Mouse (Mus musculus) midbrain, embryonic 12.5 days (tissue): ENCODE measurements around the gene 9330182O14Rik. TPM values are rescaled to one million over a fixed set of nuclear protein-coding genes. Genes with fewer than 3 reads are reported as not detected.

ENCODE experiments used
- ATAC-seq: fragments of 200-750 bp; cut with Nextera tagmentation; 2 replicates; pipeline ENCODE4 v1.8.0; 2017; ENCODE audit warnings: low read depth, moderate TSS enrichment, moderate library complexity; ENCODE audit not compliant: low FRiP score
- H3K27ac ChIP-seq: fragments of 300-500 bp; sonication (generic); replicated peaks from 2 replicates; pipeline ENCODE4 v1.5.1; 2016; ENCODE audit warnings: mild to moderate bottlenecking
- H3K27me3 ChIP-seq: fragments of 300-500 bp; sonication (generic); 2 replicates; pipeline ENCODE4 v1.6.1; 2016; ENCODE audit warnings: mild to moderate bottlenecking
- H3K36me3 ChIP-seq: fragments of 300-500 bp; sonication (generic); 2 replicates; pipeline ENCODE4 v1.6.1; 2016
- H3K4me1 ChIP-seq: fragments of 300-500 bp; sonication (generic); 2 replicates; pipeline ENCODE4 v1.6.1; 2016
- H3K4me2 ChIP-seq: fragments of 300-500 bp; sonication (generic); replicated peaks from 2 replicates; pipeline ENCODE4 v1.6.1; 2016; ENCODE audit warnings: mild to moderate bottlenecking, moderate library complexity
- H3K4me3 ChIP-seq: fragments of 300-500 bp; sonication (generic); 2 replicates; pipeline ENCODE4 v1.5.1; 2016; ENCODE audit warnings: mild to moderate bottlenecking
- H3K9ac ChIP-seq: fragments of 300-500 bp; sonication (generic); replicated peaks from 2 replicates; pipeline ENCODE4 v1.6.1; 2016; ENCODE audit warnings: mild to moderate bottlenecking, moderate library complexity
- H3K9me3 ChIP-seq: fragments of 300-500 bp; sonication (generic); 2 replicates; pipeline ENCODE4 v1.6.1; 2016; ENCODE audit warnings: mild to moderate bottlenecking
- WGBS: fragments of 180-500 bp; shearing (Covaris S2); methylation state at CpG from one replicate; pipeline ENCODE4 v1.1.7; 2016; 5-methylcytosine and 5-hydroxymethylcytosine counted together
- microRNA-seq: library from miRNA; unstranded; fragments of <30 nt; microRNA quantifications from one replicate; pipeline ENCODE4, GENCODE M21; 2017
- polyA plus RNA-seq: library from polyadenylated mRNA; unstranded; fragments of >200 nt; fragmentation: Nextera tagmentation; extraction: Ambion mirVana; gene quantifications from 2 replicates; pipeline ENCODE4 v1.2.1, GENCODE M21; 2016

9330182O14Rik gene
- polyA plus RNA-seq, 1 experiment from 2014 or later = not detected

GRCm38 (mm10) chr15:40157683-40158082, 23.5 kb downstream of the 9330182O14Rik start:
- 88% methylated on average over 6 of the region's 6 CpGs for WGBS
- Histone ChIP-seq H3K4me2 (no peak overlapping the region), H3K4me3 (no peak overlapping the region), H3K27me3 (no peaks in the 10 kb centered on the region), H3K36me3 (no peaks in the 10 kb centered on the region), H3K9me3 (no peaks in the 10 kb centered on the region), H3K27ac (no peak overlapping the region), H3K4me1 (no peaks in the 10 kb centered on the region), H3K9ac (no peak overlapping the region)
- no peak for ATAC-seq

DNA sequence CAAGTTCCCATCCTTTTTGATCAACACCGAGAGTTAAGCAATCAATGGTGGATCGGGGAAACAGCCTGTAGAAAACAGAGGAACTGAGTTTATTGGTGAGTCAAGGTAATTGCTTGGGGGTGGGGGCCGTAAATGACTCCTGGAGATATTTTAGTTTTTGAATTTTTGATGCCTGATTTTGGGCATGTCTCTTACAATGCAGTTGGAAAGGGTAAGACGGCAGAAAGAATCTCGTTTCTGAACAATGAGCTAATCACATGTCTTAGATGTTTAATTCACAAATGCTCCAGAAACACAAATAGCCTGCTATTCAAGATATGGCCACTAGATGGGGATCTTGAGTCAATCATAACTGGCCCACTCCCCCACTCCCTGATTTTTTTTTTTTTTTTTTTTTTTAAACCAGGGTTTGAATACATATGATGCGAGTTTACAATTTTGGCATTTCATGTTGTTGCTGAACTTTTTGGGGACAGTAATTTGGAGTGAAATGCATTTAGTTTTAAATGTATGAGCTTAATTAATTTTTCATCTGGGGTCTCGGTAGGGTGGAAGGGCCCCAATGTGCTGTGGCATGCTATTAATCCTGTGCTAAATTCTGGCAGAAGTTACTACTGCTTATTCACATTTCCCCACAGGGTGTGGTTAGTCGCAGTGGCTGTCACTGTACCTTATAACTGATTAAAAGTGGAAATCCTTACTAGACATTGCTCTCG, 32.6 kb downstream of the 9330182O14Rik start:
- H3K27ac ChIP-seq = no peak overlapping the region
- H3K9me3 ChIP-seq = no peaks in the 10 kb centered on the region
- H3K4me1 ChIP-seq = peaks cover 11% of the 10 kb centered on the region
- WGBS = 43% methylated on average over 9 of the region's 9 CpGs
- no peaks in the 10 kb centered on the region for H3K36me3 ChIP-seq
- 0 out of 2 replicates have a peak, but pooled peaks cover 3% of the 10 kb centered on the region for H3K27me3 ChIP-seq
- peak; percentile 38; the same call in 1 of the 2 replicates for ATAC-seq
- H3K4me2 ChIP-seq = no peak overlapping the region
- no peak overlapping the region for H3K4me3 ChIP-seq
- H3K9ac ChIP-seq = no peak overlapping the region

- H3K4me2 ChIP-seq = no peak overlapping the region
- peaks cover 11% of the 10 kb centered on the region for H3K4me1 ChIP-seq
- no peak for ATAC-seq
- H3K9ac ChIP-seq = no peak overlapping the region
- peak overlapping the region; percentile 30 for H3K27ac ChIP-seq
- H3K36me3 ChIP-seq = no peaks in the 10 kb centered on the region
- H3K9me3 ChIP-seq = no peaks in the 10 kb centered on the region
- no peak overlapping the region for H3K4me3 ChIP-seq
- WGBS = 65% methylated on average over 26 of the region's 26 CpGs
- 0 out of 2 replicates have a peak, but pooled peaks cover 3% of the 10 kb centered on the region for H3K27me3 ChIP-seq
Observed at GRCm38 (mm10) chr15:40167276-40168139, 33.3 kb downstream of the 9330182O14Rik start.

GRCm38 (mm10) chr15:40168140-40168688, 34.0 kb downstream of the 9330182O14Rik start:
- no peaks in the 10 kb centered on the region for H3K9me3 ChIP-seq
- H3K36me3 ChIP-seq = no peaks in the 10 kb centered on the region
- ATAC-seq = no peak
- H3K9ac ChIP-seq = no peak overlapping the region
- no peak overlapping the region for H3K4me3 ChIP-seq
- 73% methylated on average over 10 of the region's 10 CpGs for WGBS
- H3K4me1 ChIP-seq = peaks cover 15% of the 10 kb centered on the region
- 0 out of 2 replicates have a peak, but pooled peaks cover 3% of the 10 kb centered on the region for H3K27me3 ChIP-seq
- peak overlapping the region; percentile 30 for H3K27ac ChIP-seq
- no peak overlapping the region for H3K4me2 ChIP-seq

GRCm38 (mm10) chr15:40169061-40169460, 34.9 kb downstream of the 9330182O14Rik start:
- WGBS = 84% methylated on average over 5 of the region's 5 CpGs
- no peak overlapping the region for H3K27ac ChIP-seq
- H3K4me1 ChIP-seq = peaks cover 15% of the 10 kb centered on the region
- no peaks in the 10 kb centered on the region for H3K9me3 ChIP-seq
- no peak for ATAC-seq
- no peak overlapping the region for H3K4me3 ChIP-seq
- 0 out of 2 replicates have a peak, but pooled peaks cover 3% of the 10 kb centered on the region for H3K27me3 ChIP-seq
- H3K4me2 ChIP-seq = no peak overlapping the region
- H3K36me3 ChIP-seq = no peaks in the 10 kb centered on the region
- no peak overlapping the region for H3K9ac ChIP-seq

DNA sequence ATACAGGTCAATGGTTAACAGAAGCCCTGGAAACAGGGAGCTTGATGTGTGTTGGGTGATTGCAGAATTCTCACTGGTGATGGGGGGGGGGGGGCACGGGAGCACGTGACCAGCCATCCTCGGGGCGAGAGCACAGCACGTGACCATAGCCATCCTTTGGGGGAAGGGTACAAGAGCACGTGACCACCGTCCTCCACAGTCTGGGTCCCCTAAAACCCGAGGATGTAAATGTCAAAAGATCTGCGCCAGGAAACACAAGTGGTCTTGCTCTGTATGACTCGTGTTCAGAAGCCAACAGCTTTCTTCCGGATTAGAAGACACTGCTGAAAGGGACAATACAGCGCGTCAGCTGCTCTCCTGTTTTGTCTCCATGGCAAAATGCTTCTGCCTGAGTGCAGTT, 35.5 kb downstream of the 9330182O14Rik start:
- WGBS = 27% methylated on average over 11 of the region's 13 CpGs
- peak; percentile 77 for ATAC-seq
- H3K4me1 ChIP-seq = peaks cover 15% of the 10 kb centered on the region
- peak overlapping the region; percentile 12; the same call in 1 of the 2 replicates for H3K4me3 ChIP-seq
- H3K4me2 ChIP-seq = peak overlapping the region; percentile 40
- H3K27me3 ChIP-seq = 0 out of 2 replicates have a peak, but pooled peaks cover 3% of the 10 kb centered on the region
- no peaks in the 10 kb centered on the region for H3K9me3 ChIP-seq
- no peaks in the 10 kb centered on the region for H3K36me3 ChIP-seq
- no peak overlapping the region for H3K27ac ChIP-seq
- no peak overlapping the region for H3K9ac ChIP-seq

GRCm38 (mm10) chr15:40179423-40179822, 45.3 kb downstream of the 9330182O14Rik start:
- no peak overlapping the region for H3K27ac ChIP-seq
- WGBS = 11% methylated on average over 2 of the region's 2 CpGs
- no peaks in the 10 kb centered on the region for H3K9me3 ChIP-seq
- H3K36me3 ChIP-seq = no peaks in the 10 kb centered on the region
- no peak overlapping the region for H3K4me3 ChIP-seq
- H3K4me2 ChIP-seq = no peak overlapping the region
- H3K27me3 ChIP-seq = no peaks in the 10 kb centered on the region
- no peaks in the 10 kb centered on the region for H3K4me1 ChIP-seq
- ATAC-seq = no peak
- H3K9ac ChIP-seq = no peak overlapping the region

- 80% methylated on average over 6 of the region's 6 CpGs for WGBS
- ATAC-seq = no peak
- no peaks in the 10 kb centered on the region for H3K9me3 ChIP-seq
Observed at GRCm38 (mm10) chr15:40187017-40187416, 52.9 kb downstream of the 9330182O14Rik start.

More at GRCm38 (mm10) chr15:40187017-40187416, 52.9 kb downstream of the 9330182O14Rik start:
- H3K27ac ChIP-seq = no peak overlapping the region
- no peak overlapping the region for H3K4me3 ChIP-seq
- no peaks in the 10 kb centered on the region for H3K4me1 ChIP-seq
- H3K27me3 ChIP-seq = no peaks in the 10 kb centered on the region
- no peak overlapping the region for H3K4me2 ChIP-seq
- H3K9ac ChIP-seq = no peak overlapping the region
- no peaks in the 10 kb centered on the region for H3K36me3 ChIP-seq

Small RNA genes lying within 50 kb of the gene (microRNA-seq; reads per million reads assigned to microRNA genes)
- gene Gm25958 = not detected
